ENCODE assay signal across 24 mouse cellular contexts in the genomic region with DNA sequence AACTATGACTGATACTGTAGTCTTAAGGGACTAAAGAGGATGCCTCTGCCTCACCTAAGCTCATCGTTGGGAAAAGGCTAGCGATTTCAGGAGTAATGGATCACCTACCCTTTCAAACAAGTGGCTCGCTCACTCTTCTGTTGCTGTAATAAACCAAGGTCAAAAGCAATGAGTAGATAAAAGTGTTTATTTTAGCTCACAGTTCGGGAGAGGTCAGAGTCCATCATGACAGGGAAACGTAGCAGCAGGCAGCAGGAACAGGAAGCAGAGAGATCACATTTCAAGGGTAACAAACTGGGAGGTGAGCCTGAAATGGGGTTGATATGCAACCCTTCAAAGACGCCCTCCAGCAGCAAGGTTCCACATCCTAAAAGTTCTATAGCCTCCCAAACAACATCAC.
DNase-seq lines count a peak whose midpoint lies in the region; ATAC-seq and TF ChIP-seq lines count a peak whose summit lies in the region.
"Had no signal": no experiment of that assay in that cellular context is flagged by ENCODE, and none has a peak within 500 bp of the region (broad histone marks: within the 10 kb centered on the region; RNA-seq: fewer than 3 reads in every experiment).

No protein-coding gene starts in this region.

- no peak for TF ChIP-seq POLR2A in liver, adult 2 months (IDR thresholded peaks at IDR 0.05; ENCODE audit: extremely low read depth, insufficient read depth, low read length)

- H3K79me2 ChIP-seq in liver, adult 2 months (ENCODE audit: control insufficient read depth, insufficient read depth, low read length) = no peaks in the 10 kb centered on the region

- no peaks in the 10 kb centered on the region for H3K9me3 ChIP-seq in liver, embryonic 12.5 days (replicated peaks)
- H3K9me3 ChIP-seq: embryonic facial prominence, embryonic 13.5 days; embryonic facial prominence, embryonic 15.5 days; forebrain, embryonic 10.5 days; forebrain, embryonic 12.5 days had no signal

- no peak overlapping the region for H3K4me2 ChIP-seq in liver, embryonic 12.5 days
- H3K4me2 ChIP-seq: embryonic facial prominence, embryonic 13.5 days; embryonic facial prominence, embryonic 15.5 days; forebrain, embryonic 12.5 days had no signal

- DNase-seq in liver, adult 2 months (ENCODE audit: extremely low read depth, low read depth, low spot score) = peak; percentile 94
- DNase-seq in R1 (ENCODE audit: low read depth, low spot score) = peak; percentile 12
- DNase-seq in large intestine, adult 2 months (ENCODE audit: low read depth, low spot score) = peak; percentile 3
- DNase-seq in yolk sac, embryonic 10.5 days (ENCODE audit: low spot score) = peak; percentile 36
- DNase-seq: adrenal gland, adult 2 months; adrenal gland, postnatal 10 days; adrenal gland, postnatal 25 days; cerebellum, adult 11 months; cerebellum, adult 18-20 months; cerebellum, adult 8-10 months; cerebellum, adult 9-11 months; cerebellum, postnatal 14 days; cerebellum, postnatal 36 days; embryo, embryonic 11 days had no signal

- 0 out of 2 replicates have a peak overlapping the region, but pooled peaks have one; percentile 18 for H3K27ac ChIP-seq in liver, adult 2 months (replicated peaks; ENCODE audit: insufficient read depth, low read depth, low read length)
- no peak overlapping the region for H3K27ac ChIP-seq in liver, embryonic 12.5 days
- H3K27ac ChIP-seq: embryonic facial prominence, embryonic 13.5 days; embryonic facial prominence, embryonic 15.5 days; forebrain, embryonic 10.5 days; forebrain, embryonic 12.5 days had no signal

- H3K27me3 ChIP-seq in liver, adult 2 months (ENCODE audit: control insufficient read depth, insufficient read depth, low read length) = no peaks in the 10 kb centered on the region
- H3K27me3 ChIP-seq in liver, embryonic 12.5 days (replicated peaks) = no peaks in the 10 kb centered on the region
- H3K27me3 ChIP-seq: embryonic facial prominence, embryonic 13.5 days; embryonic facial prominence, embryonic 15.5 days; forebrain, embryonic 12.5 days had no signal

- TF ChIP-seq CTCF in liver, adult 2 months (IDR thresholded peaks at IDR 0.05; ENCODE audit: low read depth, low read length) = no peak

- H3K9ac ChIP-seq in liver, adult 2 months (ENCODE audit: low read depth, low read length) = no peak overlapping the region
- no peak overlapping the region for H3K9ac ChIP-seq in liver, embryonic 12.5 days
- H3K9ac ChIP-seq: embryonic facial prominence, embryonic 13.5 days; embryonic facial prominence, embryonic 15.5 days; forebrain, embryonic 12.5 days had no signal

- H3K4me3 ChIP-seq in liver, adult 2 months (ENCODE audit: insufficient read depth, low read depth, low read length) = no peak overlapping the region
- H3K4me3 ChIP-seq in liver, embryonic 12.5 days = no peak overlapping the region
- H3K4me3 ChIP-seq: embryonic facial prominence, embryonic 13.5 days; embryonic facial prominence, embryonic 15.5 days; erythroblast, embryonic 14.5 days; forebrain, embryonic 10.5 days; forebrain, embryonic 12.5 days had no signal

- ATAC-seq in liver, embryonic 12.5 days = no peak
- no peak for ATAC-seq in activated CD4-positive, CD25-positive, alpha-beta regulatory T cell, adult 4 months
- no peak for ATAC-seq in monocyte, adult 5-6 weeks (replicated peaks; ENCODE audit: insufficient number of reproducible peaks, low FRiP score, low TSS enrichment, poor library complexity, severe bottlenecking)
- ATAC-seq: forebrain, embryonic 14.5 days; forebrain, embryonic 16.5 days had no signal

- 16% methylated on average over 6 of the region's 6 CpGs for WGBS in liver, adult 2 months
- WGBS in liver, embryonic 12.5 days (ENCODE audit: insufficient replicate concordance) = 50% methylated on average over 6 of the region's 6 CpGs
- 29% methylated on average over 6 of the region's 6 CpGs for WGBS in large intestine, adult 2 months

- H3K4me1 ChIP-seq in liver, adult 2 months (ENCODE audit: control insufficient read depth, insufficient read depth, low read length) = peaks cover 14% of the 10 kb centered on the region
- H3K4me1 ChIP-seq in liver, embryonic 12.5 days = no peaks in the 10 kb centered on the region
- H3K4me1 ChIP-seq: forebrain, embryonic 12.5 days had no signal

- H3K36me3 ChIP-seq in liver, adult 2 months (ENCODE audit: control insufficient read depth, insufficient read depth, low read length) = no peaks in the 10 kb centered on the region
- no peaks in the 10 kb centered on the region for H3K36me3 ChIP-seq in liver, embryonic 12.5 days
- H3K36me3 ChIP-seq: forebrain, embryonic 10.5 days; forebrain, embryonic 12.5 days had no signal

Comparison
In these comparisons a context has a peak if more than half of its experiments do, and no peak if none do; other contexts are left out.
1. DNase-seq: peak in every context shown above with its lines; median percentile 94 in liver, adult 2 months; 36 in yolk sac, embryonic 10.5 days; 12 in R1; 3 in large intestine, adult 2 months.